Mouse (Mus musculus): Measurements from ENCODE around the gene Hectd4. TPM values are rescaled to one million over a fixed set of nuclear protein-coding genes. Genes with fewer than 3 reads are reported as not detected.

The Hectd4 gene
- total RNA-seq (2021): 10 to 100 TPM; 17.3 to 20.3 TPM
- long read RNA-seq, experiment 1, partial matches to known transcripts: 6 of 8 reads
- long read RNA-seq, experiment 1, other reads (novel, unspliced or antisense): 2 of 8 reads
- long read RNA-seq, experiment 2, partial matches to known transcripts: 7 of 11 reads
- long read RNA-seq, experiment 2, other reads (novel, unspliced or antisense): 4 of 11 reads

DNA sequence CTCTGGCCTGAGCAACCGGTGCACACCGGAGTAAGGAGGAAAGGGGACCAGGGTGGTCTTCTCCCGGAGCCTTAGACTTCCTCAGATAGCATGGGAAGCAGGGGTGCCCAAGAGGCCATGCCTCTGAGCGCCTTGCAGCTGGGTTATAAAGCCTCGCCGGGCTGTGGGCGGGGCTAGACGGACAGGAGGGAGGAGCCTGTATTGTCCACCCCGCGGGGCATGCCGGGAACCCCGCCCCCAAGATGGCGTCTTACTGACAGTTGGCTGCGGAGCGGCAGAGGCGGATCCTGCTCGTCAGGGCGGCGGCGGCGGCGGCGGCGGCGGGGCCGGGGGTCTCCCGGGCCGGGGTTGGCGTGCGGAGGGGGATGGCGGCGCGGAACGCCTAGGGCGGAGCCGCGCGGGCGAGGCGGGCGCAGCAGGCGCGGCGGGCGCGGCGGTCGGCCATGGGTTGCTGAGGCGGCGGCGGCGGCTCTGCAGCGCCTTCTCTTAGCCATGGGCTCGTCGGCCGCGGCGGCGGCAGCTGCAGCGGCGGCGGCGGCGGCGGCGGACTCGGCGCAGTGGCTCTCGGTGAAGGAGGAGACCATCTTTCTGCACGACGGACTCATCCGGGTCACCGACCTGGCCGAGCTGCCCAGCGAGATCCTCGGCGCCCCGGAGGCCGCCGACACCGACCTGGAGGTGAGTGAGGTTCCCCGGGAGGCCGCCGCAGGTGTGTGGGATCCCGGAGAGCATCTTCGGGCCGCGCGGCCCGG is at the start of gene Hectd4:
Gene Hectd4, plus strand, starts transcription at position 240 of the 752 bp plus-strand sequence.
- DNase-seq (ENCODE audit: low spot score in 2 of 2): peak; percentile 98 to 99

DNA sequence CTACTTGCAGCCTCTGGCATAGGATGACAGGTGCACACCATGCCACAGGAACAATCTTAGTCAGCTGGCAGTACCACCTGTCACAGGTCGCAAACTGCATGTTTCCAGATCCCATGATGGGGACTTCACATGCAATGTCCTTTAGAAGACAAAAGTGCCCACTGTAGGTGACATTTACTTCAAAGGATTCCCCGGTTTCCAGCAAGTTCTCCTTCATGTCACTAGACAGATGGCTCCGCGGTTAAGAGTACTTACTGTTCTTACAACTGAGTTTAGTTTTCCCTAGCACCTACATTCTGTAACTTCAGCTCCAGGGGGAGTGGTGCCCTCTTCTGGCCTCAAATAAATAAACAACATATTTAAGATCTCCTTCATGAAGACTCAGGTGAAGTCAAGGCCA is 47.2 kb upstream of the Hectd4 start:
- DNase-seq (ENCODE audit: low spot score in 2 of 2): no peak

DNA sequence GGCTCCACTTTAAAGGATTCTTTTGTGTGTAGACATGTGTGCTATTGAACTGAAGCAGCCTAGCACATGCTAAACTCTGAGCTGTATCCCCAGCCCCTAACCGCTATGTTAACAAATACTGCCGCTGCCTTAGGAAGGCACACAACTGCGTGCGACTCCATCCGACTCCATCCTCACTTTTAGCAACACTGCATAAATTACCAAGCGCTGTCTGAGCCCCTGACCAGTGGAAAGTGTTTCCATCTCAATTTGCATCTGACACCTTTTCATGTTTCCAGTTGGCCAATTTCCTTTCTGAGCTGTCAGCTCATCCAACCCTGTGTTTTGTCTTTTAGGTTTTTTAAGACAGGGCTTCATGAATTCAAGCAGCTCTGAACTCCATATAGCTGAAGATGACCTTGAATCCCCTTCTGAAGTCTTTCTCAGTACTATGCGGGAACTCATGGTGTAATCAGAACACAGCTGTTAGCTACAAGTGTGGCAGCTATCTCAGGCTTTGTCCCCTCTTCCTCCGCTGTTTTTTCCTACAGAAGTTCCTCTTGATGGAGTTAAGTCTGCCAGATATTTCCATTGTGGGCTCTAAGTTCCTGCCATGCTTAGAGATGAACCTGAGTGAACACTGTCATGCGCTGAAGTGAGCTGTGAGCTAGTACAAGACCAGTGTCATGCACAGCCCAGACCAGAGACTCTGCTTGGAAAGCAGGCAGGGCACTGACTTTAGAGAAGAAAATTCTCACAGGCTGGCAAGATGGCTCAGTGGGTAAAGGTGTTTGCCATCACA is 40.8 kb upstream of the Hectd4 start:
- no peak for DNase-seq (ENCODE audit: low spot score in 2 of 2)

DNA sequence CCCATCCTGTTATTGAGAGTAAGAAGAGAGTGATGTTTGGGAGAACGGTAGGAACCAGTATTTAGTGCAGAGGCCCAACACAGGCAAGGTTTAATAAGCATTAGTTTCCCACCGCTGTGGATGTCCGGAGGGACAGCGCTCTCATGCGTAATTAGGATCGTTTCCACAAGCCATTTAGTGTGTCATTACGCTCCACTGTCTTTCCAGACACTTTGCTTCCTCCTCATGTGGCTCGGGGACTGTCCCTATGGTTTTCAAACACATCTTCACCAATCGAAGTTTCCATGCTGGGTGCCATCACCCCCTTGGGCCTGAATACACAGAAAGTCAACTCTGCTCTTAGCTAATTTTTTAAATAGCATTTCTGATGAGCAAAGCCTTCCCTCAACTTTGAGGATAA is 36.8 kb upstream of the Hectd4 start:
- DNase-seq (ENCODE audit: low spot score in 2 of 2): no peak

DNA sequence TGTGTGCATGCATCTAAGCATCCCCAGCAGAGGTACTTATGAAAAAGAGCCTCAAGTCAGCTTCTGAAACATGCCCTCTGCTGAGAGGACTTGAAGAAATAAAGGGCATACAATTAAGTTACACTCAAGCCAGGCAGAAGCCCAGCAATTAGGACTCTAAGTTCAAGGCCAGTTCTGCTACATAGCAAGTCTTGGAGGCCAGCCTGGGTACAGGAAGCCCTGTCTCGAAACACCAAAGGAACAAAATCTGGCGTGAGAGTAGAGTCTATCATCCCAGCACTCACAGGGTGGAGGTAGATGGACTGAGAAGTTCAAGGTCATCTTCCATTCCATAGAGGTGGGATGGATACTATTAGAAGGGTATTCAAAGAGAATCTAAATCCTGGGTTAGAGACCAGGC is 35.6 kb upstream of the Hectd4 start:
- DNase-seq (ENCODE audit: low spot score in 2 of 2): no peak

DNA sequence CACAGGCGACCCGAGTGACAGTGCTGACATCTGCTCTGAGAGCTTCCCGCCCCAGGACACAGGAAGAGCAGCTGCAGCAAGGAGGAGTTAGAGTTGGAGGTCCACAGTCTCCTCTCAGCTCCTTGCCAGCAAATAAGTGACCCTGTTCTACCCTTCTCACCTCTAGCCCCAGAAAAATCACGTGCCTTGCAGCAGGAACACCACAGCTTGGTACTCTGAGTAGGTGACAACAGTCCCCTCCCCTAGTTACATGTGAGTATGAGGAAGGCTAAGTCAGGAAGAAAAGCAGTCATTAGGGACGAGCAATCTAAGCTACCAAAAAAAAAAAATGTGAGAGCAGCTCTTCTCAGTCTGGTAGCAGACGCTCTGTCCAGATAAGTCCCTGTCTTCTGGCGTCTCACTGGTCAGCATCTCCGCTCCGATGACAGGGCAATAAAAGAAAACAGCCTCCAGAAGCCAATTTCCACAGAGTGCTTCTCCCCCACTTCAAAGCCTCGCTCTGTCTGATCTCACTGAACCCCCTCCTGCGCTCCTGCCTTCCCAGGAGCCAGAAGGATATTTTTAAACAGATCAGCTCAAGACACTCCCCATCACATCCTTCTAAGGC is 35.0 kb upstream of the Hectd4 start:
- no peak for DNase-seq (ENCODE audit: low spot score in 2 of 2)

DNA sequence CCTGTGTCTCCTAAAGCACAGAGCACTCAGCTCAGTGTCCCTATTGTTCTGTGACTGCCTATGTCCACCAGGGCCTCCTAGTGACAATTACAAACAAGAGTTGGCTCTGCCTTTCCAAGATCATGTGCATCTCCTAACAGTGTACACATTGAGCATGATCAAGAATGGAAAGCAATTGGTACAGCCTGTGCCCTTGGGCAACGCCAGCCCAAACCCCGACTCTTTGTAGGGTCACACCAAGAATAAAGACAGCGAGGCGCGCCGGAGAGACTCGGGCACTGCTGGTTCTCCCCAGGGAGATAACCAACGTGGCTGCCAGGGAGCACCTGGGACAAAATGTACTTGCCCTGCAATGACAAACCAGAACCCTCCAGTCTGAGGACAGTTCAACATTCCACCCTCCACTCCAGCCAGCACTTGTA is 32.4 kb upstream of the Hectd4 start:
- DNase-seq (ENCODE audit: low spot score in 2 of 2): no peak

DNA sequence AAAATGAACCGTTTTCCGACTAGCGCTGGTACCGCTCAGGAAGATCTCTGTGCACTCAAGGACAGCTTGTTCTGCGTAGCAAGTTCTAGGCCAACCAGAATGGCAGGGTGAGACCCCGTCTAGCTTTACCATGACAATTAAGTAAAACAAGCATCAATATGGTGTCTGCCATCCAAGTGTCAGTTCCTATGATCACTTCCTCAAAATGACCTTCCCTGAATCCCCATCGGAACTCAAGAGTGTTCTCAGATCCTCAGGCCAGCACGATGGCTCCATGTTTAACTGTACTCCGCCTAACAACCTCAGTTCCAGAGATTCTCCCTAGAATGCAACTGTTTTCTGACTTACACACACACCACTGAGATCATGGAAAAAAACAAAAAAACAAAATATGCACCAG is 31.8 kb upstream of the Hectd4 start:
- DNase-seq (ENCODE audit: low spot score in 2 of 2): no peak

DNA sequence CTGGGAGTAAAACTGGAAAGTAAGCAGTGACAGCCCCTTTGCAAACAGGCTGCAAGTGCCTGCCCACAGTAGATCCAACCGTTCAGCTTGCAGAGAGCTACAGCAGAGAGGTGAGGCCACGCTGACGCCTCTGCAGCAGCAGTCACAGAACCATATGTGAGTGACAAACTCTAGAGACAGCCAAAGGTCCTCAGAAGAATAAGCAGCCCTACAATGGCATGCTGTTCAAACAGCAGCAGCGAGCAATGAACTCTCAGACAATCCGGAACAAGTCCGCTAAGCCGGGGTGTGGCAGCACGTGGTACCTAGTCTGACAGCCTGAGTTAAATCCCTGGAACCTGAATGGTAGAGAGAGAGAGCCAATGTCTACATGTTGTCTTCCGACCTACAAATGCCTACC is 30.8 kb upstream of the Hectd4 start:
- no peak for DNase-seq (ENCODE audit: low spot score in 2 of 2)

DNA sequence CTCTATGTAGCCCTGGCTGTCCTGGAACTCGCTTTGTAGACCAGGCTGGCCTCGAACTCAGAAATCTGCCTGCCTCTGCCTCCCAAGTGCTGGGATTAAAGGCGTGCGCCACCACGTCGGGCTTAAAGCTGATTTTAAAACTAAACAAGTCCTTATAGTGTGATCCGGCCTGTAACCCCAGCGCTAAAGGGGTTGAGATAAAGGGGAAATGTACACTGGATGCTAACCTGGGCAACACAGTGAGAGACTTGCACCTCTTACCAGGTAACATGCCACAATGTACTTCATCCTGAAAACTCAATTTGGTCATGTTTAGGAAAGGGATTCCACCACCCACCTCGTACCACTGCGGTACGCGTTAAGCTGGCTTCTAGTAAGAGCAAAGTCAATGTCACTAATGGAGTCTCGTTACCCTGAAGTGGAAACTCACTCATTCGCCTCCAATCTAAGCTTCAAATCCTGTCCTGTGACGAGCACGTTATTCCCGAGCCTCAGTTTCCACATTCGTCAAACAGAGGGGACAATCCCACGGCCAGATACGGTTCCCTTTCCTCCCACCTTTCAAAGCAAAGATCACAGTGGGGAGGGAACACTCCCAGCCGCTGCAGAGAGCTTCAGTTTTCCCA is 29.7 kb upstream of the Hectd4 start:
- no peak for DNase-seq (ENCODE audit: low spot score in 2 of 2)

DNA sequence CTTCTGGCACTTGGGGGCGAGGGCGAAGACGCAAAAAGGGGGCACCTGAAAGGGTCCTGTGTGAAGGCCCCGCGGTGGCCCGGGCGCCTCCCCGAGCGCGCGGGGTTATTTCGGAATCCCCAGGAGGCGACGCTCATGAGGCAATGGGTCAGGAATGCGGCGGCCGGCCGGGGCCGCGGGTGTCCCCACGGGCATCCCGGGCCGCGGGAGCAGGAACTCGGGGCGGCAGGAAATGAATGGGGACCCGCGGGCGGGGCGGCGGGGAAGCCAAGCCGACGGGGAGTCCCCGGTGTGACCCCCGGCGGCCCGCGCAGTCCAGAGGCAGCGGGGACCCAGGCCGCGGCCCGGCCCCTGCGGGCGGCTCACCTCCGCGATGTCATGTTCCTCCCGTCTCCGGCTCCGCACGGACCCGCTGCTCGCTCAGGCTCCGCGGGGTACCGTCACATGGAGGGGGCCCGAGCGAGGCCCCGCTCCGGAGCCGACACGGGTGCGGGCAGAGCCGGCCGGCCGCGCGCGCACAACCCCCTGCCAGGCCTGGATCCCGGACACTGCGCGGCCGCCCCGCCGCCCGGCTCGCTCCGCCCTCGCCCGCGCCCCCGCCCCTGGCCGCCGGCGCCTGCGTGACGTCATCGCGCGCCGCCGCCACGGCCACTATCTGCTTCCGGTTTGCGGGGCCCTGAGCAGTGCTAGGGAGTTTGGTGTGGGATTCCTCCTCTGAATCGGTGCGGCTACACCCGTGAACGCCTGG is 29.0 kb upstream of the Hectd4 start, which contains the start of gene Ptpn11:
Gene Ptpn11, minus strand, starts transcription at position 562 of the 748 bp plus-strand sequence.
- DNase-seq (ENCODE audit: low spot score in 2 of 2): peak; percentile 85 to 89

DNA sequence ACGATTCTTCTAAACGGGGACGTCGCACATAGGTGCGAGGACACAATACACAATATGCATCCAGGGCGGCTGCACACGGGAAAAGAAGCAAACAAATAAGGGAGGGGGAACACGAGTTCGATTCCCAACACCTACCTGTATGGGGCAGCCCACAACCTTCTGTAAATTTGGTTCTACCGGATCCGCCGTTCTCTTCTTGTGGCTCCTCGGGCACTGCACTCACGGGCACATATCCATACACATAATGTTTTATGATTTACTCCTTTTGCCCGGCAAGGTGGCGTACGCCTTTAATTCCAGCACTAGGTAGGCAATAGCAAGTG is 28.5 kb upstream of the Hectd4 start:
- no peak for DNase-seq (ENCODE audit: low spot score in 2 of 2)

DNA sequence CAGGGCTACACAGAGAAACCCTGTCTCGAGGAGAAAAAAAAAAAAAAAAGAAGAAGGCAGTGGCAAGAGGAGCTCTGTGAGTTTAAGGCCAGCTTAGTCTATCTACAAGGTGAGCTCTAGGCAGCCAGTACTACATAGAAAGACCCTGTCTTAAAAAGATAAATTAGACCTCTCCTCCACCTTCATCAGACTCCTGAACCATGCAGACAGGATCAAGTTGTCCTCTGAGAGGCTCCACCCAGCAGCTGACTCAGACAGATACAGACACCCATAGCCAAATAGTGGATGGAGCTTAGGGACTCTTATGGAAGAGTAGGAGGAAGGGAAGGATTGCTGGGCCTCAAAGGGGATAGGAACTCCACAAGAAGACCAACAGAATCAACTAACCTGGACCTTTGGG is 25.8 kb upstream of the Hectd4 start:
- no peak for DNase-seq (ENCODE audit: low spot score in 2 of 2)

DNA sequence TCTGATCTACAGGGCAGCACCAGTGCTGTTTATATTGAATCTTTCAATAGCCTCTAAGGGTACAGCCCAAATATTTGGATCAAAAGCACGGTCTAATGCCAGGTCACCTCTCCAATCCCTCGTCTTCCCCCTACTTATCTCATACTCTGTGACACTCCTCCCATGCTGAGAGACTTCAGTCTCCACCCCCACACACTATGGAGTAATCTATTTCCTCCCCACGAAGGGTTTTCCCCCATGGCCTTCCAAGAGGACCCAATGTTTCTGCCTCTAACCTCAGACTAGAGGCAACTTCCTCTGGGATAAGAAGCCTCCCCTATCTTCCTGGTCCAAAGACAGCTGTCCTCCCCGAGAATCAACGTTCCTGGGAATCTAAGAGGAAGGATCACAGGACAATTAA is 23.3 kb upstream of the Hectd4 start:
- DNase-seq (ENCODE audit: low spot score in 2 of 2): no peak

DNA sequence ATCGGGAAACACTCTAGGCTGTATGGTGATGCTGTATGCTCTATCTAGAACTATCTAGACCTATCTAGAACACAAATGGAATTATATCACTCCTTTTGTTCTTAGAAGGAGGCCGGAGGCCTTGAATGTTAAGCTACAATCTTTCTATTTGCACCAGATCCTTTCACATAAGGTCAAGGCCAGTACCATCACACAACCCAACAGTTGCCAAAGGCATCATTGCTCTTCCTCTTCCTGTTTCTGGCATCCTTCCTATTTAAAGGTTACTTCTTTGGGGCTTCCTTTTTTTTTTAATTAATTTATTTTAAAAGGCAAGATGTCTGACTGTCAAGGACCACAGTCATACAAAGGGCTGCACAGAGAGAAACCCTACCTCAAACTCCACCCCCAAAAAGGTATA is 22.7 kb upstream of the Hectd4 start:
- no peak for DNase-seq (ENCODE audit: low spot score in 2 of 2)

DNA sequence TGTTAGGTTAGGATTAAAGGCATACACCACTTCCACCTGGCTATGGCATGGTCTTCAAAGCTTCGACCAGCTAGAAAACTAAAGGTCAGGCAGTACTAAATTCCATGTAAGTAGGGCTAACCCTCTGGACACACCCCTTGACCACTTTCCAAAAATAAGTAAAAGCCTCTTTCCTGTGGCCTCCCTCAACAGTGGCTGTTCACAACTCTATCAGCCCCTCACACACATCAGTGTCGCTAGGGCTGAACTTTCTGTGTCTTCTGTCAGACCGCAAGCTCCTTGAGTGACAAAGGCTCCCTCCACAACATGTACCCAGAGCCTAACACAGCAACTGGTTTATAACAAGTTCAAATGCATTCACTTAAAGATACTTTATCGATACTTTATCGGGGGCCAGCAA is 21.6 kb upstream of the Hectd4 start:
- DNase-seq (ENCODE audit: low spot score in 2 of 2): no peak

DNA sequence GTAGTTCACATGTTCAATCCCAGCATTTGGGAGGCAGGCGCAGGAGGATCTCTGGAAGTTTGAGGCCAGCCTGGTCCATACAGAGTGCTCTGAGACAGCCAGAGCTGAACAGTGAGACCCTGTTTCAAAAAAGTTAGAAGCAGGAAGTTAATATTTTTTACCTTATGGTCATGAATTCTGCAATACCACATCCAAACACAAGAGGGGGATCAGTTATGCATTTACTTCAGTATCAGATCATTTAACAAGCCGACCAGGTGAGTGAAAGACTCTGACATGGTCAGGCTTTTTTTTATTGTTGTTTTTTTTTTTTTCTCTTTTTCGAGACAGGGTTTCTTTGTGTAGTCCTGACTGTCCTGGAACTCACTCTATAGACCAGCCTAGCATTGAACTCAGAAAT is 18.3 kb upstream of the Hectd4 start:
- no peak for DNase-seq (ENCODE audit: low spot score in 2 of 2)

DNA sequence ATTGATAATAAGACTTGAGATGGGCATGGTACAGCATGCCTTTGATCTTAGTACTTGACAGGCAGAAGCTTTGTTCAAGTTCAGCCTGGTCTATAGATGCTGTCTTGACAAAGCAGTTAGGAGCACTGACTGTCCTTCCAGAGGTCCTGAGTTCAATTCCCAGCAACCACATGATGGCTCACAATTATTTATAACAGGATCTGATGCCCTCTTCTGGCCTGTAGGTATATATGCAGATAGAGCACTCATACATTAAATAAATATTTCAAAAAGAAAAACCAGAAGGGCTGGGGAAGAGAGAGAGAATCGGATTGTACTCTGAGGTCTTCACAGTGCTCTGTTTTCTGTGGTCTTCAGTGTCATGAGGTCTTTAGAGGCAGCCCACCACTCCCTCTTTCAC is 17.6 kb upstream of the Hectd4 start:
- DNase-seq (ENCODE audit: low spot score in 2 of 2): no peak

DNA sequence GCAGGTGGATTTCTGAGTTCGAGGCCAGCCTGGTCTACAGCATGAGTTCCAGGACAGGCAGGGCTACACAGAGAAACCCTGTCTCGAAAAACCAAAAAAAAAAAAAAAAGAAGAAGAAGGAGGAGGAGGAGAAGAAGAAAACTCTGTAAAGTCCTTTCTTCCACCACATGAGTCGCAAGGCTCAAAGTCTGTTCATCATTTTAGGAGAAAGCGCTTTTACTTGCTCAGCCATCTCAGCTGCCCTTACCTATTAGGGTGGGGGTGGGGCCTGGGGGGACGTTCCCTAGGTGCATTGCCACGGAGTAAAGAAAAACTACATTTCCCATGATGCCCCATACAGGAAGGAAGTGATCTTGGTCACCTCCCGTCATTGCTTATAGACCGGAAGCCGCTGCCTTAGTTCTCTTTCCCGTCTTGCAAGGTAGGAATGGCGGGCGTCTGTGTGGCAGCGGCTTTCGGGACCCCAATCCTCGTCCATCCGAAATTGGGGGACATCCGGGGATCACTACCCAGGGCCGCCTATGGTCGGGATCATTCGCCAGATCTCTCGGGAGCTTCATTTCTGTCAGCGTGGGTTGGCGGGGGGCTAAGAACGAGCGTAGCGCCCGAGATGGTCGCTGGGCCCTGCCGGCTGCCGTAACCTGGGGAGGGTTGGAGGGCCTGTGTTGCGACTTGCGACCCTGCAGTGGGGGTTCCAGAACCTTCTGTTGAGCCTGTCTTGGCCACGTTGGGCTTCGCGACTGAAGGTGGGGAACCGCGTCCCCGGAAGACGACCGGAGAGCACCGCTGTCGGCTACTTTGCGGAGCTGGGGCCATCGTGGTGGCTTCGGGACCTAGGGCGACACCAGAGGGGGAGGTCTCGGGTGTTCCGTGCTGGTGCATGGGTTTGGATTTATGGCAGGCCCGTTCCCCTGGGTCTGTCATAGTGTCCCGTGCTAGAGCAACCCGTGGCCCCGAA is 15.6 kb upstream of the Hectd4 start, which contains the start of gene Rpl6:
Gene Rpl6, plus strand, starts transcription at position 350 of the 958 bp plus-strand sequence.
- peak; percentile 42 to 72 for DNase-seq (ENCODE audit: low spot score in 2 of 2)
